Mouse (Mus musculus) layer of hippocampus, adult 9-11 months (tissue): Measurements from ENCODE around the gene Smim11.

ENCODE experiments used
- DNase-seq: peaks from one replicate; pipeline ENCODE4 v3.0.0; 2022

The Smim11 gene

DNA sequence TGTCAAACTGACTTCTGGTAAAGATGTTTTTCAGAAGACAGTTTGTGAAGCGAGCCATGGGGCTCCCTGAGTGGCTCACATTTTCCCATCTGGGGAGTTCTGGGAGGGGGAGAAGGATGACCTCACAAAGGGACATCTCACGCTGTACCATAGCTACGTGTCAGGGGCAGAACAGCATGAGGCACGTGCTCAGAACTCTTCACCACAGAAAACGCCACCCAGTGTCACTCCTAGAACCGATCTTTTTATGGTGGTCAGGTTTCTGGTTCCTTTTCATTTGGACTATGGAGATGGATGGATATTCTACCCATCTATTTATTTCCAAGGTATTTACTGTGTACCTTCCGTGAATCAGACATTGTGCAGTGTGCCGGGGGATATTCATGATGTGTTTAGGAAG lies 20.3 kb downstream of the Smim11 start, which contains the start of gene Fam243:
Fam243 (minus strand) TSS at position 101 of the 400 bp plus-strand sequence.
- no peak for DNase-seq

DNA sequence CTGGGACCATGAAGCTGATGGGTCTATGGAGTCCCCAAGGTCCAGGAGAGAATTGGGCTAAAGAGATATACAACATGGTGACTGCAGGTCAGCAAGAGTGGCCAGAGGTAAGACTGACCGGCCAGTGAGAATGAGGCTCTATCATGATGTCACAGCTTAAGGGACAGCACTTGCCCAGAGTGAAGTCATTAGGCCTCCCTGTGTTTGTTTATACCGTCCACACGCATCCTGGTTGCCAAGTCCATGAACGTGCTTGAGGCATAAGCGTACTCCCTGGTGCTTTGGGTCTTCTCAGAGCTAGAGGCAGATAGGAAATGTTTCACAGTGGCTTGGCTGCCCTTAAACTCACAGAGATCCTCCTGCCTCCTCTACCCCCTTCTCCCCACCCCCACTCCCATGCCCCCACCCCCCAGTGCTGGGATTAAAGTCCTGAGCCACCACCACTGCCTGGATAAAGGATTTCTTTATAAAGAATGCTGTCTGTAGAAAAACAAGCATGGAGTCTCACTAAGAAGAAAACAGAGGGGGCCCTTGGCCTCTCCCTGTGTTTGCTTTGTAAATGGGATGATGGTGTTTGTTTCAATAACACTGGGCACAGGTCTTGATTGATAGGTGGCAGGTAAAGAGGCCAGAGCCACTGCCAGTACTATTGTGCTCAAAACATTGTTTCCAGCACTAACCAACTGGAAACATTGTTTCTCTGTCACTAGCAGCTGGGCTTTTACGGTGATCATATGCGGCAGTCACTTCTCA lies 23.4 kb downstream of the Smim11 start:
- no peak for DNase-seq

DNA sequence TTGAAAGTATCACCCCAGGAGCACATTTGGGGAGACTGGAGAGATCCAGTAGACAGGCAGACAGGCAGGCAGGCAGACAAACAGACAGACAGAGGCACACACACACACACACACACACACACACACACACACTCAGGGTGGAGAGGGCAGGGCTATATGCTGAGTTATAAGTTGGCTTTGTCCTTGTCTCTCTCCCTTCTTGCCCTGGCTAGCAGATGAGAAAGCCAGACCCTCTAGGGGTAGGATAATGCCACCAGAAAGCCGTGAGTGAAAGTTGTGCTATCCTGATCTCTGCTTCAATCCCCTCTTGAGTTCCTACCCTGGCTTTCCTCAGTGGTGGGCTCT lies 23.9 kb downstream of the Smim11 start:
- DNase-seq, result no peak

DNA sequence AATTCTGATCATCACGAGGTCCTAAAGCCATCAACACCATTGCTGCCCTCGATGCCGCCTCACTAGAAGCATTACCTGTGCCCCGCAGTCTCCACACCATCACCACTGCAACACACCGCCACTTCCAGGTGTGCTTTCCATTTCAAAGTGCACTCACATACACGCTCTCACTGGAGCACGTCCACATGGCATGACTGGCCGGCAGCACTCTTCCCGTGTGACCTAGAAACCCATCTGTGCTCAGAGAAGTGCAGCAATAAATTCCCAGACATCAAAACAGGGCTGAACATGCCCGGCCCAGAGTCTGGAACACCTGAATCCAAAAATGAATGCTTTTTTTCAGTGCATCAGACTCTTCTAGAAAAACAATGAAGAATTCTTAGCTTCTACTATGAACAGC lies 26.8 kb downstream of the Smim11 start:
- no peak for DNase-seq

DNA sequence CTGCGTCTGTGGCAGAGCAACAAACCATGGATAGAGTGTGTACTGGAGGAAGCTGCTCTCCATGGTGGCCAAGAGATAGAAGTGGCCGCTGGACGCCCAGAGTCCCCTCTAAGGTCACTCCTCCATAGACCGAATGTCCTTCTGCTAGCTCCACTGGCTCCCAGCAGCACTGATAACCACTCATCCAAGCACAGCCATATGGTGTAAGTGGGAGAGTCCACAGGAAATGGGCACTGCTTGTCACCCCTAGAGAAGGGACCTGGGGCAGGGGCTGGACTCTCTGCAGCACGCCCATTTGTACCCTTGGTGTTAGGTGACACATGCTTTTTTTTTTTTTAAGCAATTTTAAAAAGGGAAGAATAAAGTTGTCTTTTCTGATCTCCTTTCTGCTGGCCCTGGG lies 29.9 kb downstream of the Smim11 start:
- DNase-seq, result no peak

DNA sequence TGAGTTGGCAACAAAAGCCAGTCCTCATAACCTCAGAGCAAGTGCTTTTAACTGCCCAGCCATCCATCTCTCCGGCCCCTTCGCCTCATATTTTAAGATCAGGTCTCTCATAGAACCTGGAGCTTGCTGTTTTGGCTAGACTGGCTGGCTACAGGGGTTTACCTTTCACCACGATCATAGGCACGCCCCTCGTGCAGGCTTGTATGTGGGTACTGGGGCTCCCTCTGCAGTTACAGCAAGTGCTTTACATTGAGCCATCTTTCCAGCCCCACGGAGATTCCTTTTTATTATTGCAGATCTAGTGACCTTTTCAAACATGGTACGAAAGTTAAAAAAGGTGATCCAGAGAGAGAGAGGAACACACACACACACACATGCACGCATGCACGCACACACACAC lies 33.5 kb downstream of the Smim11 start:
- DNase-seq, result no peak

DNA sequence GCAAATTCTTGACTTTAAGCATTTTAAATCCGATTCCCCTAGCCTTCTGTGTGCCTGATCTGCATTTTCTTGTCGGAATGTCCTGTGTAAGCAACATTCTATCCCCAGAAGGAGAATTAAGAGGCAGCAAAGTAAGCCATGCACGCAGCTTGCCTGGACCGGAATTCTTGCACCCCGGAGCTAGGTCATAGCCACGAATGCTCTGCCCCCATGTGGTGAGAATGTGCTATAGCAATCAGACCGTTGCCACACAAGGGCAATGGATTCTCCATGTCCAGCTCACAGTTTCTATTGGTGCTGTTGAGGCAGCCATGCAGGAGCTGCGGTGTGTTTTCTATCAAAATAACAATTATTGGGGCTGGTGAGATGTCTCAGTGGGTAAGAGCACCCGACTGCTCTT lies 35.2 kb downstream of the Smim11 start:
- DNase-seq, result peak; percentile 38

DNA sequence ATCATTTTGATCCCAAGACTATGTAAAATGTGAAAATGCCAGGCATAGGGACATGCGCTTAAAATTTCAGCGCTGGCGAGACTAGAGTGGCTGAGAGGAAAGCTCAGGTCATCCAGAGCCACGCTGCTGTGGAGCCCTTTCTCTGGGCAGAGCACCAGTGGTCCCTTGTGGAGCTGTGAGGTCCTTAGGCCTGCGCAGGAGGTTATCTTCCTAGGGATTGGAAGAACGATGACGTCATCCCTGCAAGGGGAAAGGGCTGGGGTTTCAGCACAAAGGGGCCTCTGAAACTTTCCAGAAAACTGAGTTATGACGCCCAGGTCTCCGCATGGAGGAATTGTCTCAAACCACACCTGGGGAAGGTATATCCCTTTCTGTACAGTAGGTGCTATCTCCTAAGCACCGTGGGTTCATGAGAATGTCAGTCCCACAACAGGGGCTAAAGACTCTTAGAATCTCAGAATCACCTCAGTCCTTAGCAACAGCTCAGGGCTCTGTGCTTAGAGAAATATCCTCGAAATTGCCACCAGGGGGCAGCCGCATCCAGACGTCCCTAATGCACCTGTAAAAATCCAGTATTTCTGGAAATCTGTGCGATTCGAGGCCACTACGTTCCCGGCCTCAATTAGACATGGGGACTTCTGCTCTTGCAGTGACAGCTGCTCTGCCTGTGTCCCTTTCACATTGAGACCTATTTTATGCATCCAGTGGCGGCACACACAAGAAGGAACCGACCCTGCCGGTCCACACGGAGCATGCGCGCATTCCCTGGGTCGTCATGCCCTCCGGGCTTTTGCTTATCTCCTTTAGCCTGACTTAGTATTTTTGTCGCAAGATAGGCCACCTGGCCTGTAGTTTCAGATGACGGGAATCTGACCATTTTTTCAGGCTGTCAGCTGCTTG lies 39.8 kb downstream of the Smim11 start:
- DNase-seq, result peak; percentile 20

DNA sequence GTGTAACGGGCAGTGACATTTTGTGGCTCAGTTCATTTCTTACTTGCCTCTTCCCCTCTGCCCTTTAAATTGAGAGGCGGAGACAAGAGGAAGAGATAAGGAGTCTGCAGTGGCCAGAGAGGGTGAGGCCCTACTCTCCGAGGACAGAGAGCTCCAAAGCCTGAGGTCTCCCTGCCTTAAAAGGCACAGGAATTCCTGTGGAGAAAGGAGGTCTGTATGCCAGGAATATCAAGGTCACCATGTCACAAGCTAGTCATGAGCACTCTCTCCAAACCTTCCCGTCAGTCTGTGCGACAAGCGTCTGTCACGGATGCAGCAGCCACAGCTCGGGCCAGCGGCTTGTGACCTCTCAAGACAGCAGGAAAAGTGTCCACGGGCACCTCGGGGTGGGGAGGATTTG lies 44.1 kb downstream of the Smim11 start:
- no peak for DNase-seq

DNA sequence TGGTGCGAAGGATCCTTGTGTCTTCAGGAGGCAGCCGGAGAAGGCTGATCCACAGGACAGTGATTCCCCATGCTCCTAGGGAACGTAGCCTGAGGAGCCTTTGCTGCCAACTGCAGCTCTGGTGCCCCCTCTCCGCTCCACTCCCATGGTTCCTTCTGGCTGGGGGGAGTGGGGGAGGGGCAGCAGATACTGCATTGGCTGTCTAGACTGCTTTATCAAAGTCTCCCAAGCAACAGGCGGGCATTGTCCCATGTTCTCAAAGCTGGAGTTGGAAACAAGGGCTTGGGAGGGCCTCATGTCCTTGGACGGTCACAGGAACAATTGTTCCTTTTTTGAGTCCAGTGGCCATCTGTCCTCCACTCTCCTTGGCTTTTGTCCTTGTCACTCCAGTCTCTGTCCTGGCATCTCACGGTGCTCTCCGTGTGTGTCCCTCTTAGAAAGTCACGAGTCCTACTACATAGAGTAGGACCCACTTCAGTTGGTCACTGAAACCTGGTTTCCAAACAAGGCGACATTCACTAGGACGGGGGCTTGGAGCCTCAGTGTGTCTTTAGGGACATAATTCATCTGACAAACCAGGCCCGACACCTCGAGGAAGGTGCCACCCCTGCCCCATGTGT lies 45.3 kb downstream of the Smim11 start:
- DNase-seq, result no peak

DNA sequence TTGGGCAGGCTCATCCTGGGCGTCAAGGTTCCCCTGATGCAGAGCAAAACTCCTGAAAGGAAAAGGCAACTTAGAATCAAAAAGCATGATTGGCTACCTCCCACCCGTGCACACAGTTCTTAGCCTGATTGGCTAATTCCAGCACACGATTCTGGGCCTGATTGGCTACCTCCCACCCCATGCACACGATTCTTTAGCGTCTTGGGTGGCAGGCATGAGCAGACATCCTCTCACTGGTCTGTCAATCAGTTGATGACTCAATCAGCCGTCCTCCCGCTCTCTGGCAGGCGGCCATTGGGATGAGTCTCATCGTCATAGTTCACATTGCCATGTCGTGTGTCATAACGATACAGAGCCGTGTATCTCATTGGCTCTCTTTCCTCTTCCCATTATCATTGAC lies 47.9 kb downstream of the Smim11 start:
- DNase-seq, result no peak

DNA sequence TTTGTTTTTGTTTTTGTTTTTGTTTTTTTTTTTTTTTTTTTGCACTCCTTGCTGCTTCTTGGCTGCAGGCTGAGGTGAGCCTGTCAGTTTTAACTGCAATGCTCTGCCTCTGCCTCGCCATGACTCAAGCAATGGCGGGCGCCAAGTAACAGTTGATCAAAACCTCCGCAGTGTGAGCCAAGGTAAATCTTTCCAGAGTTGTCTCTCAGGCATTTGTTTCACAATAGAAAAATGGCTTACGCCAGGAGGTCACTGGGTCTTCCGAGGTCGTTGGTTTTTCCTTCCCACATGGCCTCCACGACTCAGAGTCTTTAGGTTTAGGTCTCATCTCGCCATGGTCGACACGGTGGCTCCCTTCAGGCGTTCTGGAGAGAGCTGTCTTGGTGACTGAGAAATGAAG lies 52.2 kb downstream of the Smim11 start:
- no peak for DNase-seq

DNA sequence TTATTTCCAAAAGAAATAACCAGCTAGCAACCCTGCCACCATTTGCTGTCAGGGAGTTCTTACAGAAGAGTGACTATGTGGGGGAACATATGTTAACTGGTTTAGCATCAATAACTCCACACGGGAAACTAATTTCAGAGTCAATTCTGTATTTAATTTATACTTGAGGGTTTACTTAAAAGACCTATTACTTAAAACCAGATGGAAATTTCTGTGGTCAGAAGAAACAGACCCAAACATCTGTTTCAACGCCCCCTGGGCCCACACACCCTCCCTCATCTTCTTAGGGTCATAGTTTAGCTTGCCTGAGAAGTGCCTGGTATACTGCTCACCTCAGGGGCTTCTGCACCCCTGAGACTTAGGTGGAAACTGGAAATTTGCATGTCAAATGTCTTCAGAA lies 52.8 kb downstream of the Smim11 start:
- DNase-seq, result no peak

DNA sequence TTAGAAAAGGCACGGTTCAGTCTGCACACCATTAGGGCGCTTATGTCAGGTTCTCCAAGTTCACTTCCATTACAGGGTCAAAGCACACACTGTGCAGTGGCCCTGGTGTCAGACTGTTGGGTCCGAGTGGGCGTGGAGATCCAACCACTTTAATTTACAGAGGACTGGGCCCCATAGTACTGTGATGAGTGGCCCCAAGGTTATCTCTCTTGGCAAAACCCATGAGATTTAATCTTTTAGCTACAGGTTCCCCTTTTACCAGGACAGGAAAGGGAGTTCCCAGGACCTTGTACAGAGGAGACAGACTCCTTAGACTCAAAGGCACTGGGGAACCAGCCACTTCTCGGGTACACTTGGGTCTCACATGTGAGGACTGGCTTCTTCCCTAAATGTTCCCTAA lies 54.3 kb downstream of the Smim11 start:
- no peak for DNase-seq

DNA sequence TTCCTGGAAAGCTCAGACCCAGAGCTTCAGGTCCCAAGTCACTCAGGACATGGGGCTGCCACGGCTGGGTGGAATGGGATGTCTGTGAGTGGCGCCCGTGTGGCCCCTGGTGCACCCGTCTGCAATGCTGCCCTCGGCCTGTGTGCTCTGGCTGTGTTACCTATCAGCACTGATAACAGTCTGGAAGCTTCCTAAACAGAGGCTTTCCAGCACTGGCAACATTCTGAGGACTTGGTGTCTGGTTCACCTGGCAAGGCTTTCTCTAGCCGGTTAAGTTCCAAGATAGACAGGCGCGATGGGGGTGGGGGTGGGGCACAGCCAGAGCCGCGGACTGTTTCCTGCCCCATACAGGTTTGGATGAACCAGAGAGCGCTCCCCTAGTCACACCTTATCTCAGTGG lies 54.9 kb downstream of the Smim11 start:
- no peak for DNase-seq

DNA sequence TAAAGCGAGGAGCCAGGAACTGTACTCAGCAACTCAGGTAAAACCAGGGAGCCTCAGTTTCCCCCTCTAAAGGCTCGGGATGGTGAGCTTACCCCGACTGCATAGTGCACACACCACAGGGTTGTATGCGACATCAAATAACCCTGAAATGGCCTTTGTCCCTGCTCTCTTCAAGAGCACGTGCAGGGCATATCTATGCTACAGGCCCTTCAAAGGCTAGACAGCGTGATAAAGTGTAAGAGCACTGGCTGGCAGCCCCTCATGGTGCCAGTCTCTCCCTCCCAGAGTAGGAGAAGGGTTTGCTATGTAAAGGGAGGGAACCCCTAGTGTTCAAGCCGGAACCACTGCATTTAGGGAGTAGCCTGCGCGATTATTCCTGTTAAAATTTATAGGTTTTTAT lies 55.9 kb downstream of the Smim11 start:
- no peak for DNase-seq

DNA sequence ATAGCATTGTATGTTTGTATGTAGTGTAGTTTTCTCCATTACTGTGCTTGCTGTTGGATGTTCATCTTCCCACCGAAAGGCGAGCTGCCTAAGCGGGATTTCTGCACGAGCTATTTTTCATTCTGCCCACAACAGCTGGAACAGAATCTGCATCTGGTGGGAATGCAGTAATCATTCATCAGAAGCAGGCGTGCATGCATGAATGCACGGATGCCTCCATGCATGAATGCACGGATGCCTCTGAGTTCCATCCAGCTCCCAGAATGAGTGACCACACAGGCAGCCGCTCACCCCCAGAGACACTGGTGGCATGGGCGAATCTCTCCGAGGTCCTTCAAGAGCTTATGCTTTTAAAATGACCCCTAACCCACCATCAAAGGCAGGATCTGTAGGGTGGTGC lies 56.5 kb downstream of the Smim11 start:
- no peak for DNase-seq

DNA sequence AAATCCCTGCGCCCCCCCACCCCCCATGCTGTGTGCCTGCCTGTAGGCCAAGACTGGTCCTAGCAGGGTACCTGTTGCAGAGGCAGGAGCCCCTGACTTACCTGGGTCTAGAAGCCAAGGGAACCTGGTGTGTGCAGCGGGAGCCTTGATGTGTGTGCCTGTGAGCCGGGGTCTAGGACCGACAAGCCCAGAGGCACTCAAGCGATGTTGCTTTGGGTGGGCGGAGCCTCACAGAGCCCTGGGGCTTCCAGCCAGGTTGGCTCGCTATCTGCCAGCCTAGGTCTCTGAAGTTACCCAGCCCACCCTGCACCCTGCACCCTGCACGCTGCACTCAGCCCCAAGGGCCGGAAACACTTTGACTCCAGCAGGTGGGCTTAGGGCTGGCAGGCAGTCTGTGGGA lies 57.6 kb downstream of the Smim11 start:
- DNase-seq, result no peak

DNA sequence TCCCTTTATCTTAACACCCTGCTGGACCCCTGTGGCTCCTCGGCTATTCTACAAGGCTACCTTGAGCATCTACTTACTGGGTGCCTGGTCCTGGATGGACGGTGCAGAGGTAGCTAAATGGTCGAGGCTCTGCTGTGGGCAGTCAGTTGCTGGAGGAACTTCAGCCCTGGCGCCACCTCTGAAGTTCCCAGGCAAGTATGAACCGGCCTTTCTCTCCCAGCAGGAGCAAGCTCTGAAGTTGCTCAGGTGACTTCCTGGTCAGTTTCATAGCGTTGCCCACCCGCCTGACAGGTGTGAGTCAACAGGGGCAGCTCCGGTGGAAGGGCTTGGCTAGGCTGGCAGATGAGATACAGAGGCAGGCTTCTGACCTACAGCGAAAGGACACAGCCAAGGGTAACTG lies 58.1 kb downstream of the Smim11 start, which contains the start of gene Kcne1:
Kcne1 (minus strand) TSS at position 240 of the 400 bp plus-strand sequence.
- no peak for DNase-seq

DNA sequence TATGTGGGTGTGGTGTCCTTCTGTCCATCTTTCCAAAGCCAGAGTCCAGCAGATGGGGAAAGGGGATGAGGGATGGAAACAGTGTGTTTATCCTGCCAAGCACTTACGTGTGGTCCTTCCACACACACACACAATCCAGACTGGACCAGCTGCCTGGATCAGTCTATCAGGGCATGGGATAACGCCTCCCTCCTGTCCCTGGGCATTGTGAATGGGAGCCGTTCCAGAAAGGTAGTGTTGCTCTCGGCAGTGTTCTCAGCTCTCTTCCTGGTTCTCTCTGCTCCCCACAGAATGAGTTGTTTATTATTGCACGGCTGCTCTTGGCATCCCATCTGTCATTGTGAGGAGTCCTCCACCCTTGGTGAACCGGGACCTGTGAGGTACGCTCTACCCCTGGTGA lies 59.6 kb downstream of the Smim11 start:
- no peak for DNase-seq
